Mouse (Mus musculus): ENCODE data around the gene Trim41.
A peak's percentile ranks its signal among the peaks of the same experiment; 100 is the strongest.
"Not testable (repeated sequence)": the region's sequence is repeated elsewhere in the genome, so short reads cannot be mapped to it uniquely, and the experiment has no call there.

Trim41 gene

DNA sequence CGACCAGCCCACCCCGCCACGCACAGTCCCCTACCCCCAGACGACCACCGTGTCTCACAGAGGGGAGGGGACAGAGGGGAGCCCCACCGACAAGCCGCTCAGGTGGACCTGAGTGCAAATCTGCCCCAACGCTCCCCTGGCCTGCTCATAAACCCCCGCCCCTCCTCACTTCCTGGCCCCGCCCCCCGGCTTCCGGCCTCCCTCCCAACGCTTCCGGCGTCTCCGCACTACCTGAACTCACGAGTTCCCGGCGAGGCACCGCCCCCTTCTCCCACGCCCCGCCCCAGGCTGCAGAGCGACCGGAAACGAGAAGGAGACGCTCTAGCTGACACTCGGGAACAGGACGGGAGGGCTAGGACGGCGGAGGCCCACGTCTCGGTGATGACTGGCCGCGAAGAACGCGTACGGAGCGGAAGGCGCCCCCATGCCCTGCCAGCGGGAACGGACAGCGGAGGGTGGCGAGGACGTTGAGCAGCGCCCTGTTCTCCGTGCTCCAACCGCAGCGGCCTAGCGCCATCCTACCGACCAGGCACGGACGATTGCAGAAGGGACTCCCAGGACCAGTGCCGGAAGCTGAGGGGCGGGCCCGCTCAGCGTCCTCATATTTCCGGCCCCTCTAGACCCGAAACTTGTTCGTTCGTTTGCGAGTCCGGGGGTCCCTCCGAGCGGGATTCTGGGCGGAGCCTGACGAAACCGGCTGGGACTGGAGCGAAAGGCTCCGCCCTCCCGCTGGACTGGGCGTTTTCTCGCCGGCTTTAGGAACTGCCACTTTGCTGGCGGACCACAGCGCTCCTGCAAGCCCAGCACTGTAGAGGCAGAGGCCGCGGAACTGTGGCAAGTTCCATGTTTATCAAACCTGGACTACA lies at the start of gene Trim41:
Trim41 (minus strand) TSS at position 554 of the 866 bp plus-strand sequence.
- peak; percentile 100 for DNase-seq

DNA sequence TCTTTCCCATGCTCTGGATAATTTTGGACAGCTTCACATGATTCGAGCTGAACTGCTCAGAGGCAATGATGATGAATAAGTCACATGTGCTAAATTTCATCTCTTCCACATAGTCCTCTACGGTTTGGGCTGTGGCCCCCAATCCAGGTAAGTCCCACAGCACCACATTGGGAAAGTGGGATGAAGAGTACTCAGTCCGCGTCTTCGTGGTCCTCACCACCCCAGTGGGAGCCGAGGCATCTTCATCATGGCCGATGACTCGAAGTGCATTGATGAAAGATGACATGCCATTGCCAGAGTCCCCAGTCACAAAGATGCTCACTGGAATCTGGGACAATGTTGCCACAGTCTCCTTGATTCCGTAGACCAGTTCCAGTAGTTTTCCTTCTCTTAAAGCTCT lies 49.3 kb upstream of the Trim41 start:
- DNase-seq = no peak

DNA sequence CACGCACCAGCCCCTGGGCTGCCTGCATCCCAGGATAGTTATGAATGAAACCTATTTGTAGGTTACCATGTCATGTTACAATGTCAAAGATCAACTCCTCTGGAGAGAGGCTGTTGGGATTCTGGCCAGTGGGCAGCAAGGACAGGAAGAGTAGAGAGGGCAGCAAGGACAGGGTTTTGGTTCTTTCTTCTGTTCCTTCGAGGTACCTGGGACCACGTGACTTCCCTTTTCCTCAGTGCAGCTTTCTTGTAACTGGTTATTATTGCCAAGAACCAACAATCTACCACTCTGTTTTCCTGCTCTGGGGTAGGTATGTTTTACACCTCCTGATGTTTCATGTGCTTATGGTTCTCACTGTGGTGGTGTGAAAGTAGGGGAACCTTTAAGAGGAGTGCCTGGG lies 46.7 kb upstream of the Trim41 start:
- no peak for DNase-seq

DNA sequence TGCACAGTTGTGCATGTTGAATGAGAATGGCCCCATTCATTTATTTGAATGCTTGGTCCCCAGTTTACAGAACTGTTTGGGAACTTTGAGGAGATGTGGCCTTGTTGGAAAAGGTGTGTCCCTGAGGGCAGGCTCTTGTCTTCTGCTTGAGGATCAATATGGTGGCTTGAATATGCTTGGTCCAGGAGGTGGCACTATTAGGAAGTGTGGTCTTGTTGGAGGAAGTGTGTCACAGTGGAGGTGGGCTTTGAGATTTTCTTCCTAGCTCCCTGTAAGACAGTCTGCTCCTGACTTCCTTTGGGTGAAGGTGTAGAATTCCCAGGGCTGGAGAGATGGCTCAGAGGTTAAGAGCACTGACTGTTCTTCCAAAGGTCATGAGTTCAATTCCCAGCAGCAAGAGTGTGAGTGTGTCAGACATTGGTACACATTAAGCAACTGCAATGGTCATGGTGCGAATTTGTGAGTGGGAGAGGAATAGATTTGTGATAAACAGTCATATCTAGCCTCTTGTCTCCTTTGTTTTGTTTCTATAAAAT lies 45.7 kb upstream of the Trim41 start:
- DNase-seq = no peak

DNA sequence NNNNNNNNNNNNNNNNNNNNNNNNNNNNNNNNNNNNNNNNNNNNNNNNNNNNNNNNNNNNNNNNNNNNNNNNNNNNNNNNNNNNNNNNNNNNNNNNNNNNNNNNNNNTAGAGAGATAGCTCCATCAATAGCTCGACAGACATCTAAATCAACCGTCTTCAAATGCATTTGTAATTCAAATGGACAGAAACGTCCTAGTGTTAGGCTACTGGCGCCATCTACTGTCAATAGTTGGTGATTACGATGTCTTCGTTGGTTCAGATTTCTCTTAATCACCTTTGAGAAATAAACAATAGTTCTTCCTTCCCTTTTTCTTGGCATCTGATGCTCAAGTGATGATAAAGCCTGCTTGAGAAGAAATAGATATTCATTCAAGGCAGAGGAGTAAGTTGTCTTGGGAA lies 41.9 kb upstream of the Trim41 start:
- peak; percentile 77 for DNase-seq

DNA sequence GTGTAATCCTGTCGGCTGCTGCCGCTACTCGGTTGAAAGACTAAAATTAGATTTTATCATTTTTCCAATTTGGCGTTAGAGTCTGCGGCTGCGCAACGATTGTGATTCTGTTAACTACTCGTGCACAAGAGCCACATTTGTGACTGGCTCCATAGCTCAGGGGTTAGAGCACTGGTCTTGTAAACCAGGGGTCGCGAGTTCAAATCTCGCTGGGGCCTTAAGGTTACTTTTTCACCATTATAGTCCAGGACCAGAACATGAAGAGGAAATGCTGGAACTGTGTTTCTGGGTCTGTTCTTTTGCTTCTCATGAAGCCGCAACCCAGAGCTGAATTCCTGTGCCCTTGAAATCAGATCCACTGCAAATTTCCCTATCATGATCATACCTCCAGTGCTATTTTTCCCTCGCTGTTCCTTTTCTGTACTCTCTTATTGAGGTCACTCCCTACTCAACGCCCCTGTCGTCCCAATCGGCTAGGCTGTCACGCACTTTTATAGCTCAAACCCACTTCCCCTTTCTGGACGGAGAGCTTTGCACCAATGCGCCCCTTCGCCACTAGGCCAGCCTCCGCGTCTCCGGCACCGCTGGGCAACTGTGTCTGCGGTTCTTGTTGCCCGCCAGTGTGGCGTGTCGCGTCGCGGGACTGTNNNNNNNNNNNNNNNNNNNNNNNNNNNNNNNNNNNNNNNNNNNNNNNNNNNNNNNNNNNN lies 36.5 kb upstream of the Trim41 start:
- DNase-seq = peak; percentile 87

DNA sequence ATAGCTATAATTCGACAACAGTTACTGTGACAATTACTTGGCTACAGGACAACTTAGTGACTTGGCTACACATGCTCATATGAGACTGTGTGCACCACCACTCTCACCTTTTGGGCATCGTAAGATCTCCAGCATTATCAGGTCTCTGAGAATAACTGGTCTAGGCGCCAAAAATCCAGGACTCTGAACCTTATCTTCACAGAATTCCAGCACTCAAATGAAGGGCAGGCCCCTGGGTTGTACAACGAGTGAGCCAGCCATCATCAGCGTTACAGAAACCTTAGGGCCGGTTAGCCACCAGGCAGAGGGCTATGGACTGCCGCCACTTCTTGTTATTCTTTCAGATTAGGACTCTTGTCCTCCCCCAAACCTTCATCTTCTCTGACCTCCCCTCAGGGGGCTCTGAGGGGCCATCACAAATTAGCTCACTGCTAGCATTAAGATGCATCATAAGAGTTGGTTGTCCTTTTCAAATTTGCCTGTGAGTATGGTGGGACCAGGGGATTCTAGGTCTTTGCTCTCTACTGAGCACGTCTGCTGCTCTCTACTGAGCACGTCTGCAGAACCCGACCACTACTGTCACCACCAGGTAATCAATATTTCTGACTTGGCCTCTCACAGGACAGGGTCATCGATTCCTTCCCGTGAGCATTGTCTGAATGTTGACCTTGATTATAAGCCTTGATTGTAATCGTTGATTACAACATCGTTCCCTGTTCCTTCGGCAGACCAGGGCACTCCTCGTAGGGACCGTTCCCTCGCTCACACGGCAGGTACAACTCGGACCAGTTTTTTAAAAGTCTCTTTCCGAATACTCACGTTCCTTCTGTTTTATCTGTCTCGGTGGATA lies 35.7 kb upstream of the Trim41 start:
- no peak for DNase-seq

DNA sequence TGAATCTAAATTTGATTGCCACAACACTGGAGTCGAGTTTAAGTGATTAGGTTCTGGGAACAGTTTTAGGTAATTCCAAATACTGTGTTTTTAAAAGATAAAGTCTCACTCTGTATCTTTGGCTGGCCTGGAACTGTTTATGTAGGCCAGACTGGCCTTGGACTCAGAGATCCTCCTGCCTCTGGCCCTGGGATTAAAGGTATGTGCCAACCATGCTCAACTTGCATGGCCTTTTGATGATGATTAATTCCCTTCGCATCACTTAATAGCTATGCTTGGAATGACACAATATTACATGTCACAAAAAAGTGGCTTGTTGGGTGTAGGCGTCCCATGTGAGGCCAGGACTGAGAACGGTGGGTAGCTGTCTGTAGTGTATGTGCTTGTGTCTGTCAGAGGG lies 35.0 kb upstream of the Trim41 start:
- no peak for DNase-seq

DNA sequence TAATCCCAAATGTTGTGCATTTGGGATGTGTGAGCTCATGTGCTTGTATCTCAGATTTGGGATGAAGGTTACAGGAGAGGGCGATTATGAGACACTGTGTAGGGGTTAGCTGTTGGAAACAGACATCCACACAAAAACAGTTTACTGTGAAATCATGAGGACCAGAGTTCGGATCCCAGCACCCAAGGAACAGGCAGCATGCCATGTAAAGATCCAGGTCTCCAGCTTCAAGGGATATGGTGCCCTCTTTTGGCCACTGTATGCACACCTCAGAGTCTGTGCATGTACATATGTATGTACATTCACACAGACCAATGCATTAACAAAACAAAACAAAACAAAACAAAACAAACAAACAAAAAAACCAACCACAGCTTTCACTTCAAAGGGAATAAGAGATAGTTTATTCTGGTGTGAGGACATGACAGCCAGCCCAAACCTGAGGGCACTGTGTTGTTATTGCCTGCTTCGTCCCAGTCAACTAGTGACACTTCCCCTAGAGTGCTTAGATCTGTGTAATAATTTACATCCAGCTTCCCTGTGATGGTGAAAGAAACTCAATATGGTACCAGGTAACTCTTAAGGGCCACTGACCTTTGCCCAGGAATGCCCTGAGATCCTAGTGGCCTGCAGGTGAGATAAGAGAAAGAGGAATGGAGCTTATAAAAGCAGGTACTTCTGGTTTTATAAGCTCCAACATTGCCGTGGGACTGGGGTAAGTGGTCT lies 34.3 kb upstream of the Trim41 start:
- no peak for DNase-seq

DNA sequence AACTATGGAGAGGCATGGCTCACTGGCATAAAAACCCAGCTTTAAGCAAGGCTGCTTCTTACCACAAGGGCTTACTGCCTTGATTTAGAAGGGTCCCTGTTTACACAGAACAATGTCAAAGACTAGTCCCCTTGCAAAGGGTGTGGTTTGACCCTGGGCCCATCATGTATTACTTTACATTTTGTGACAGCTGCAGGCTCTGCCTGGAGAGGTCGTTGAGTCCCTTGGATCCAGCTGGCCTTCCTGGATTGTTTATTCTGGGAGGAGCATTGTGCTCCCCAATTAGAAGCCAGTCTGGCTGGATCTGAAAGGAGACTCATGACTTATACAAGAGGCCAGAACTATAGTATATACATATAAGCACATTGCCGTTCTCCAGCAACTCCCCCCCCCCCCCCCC lies 33.1 kb upstream of the Trim41 start:
- no peak for DNase-seq

DNA sequence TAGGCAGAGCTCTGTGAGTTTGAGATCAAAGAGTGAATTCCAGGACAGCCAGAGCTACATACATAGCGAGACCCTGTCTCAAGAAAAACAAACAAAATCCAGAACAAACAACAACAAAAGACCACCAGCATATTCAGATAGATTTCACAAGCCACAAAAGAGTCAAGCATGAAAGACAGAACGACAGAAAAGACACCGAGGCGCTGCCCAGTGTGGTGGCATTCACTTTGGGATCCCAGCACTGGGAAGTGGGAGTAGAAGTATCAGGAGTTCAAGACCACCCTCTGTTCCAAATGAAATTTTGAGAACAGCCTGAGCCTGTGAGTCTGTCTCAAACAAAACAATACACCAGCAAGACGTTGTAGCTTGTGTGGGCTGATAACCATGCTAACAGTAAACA lies 29.7 kb upstream of the Trim41 start:
- DNase-seq = no peak

DNA sequence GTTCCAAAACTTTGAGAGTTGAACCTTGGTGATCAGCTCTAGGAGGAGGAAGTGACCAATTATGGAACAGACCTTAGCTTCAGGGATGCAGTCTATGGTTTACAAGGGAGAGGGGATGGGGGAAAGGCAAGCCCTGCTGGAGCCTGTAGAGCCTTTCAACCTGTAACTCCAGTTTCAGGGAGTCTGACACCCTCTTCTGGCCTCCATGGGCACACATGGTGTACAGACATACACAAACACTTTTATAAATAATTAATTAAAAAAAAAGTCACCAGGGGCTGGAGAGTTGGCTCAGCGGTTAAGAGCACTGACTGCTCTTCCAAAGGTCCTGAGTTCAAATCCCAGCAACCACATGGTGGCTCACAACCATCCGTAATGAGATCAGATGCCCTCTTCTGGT lies 29.2 kb upstream of the Trim41 start:
- not testable (repeated sequence) for DNase-seq

DNA sequence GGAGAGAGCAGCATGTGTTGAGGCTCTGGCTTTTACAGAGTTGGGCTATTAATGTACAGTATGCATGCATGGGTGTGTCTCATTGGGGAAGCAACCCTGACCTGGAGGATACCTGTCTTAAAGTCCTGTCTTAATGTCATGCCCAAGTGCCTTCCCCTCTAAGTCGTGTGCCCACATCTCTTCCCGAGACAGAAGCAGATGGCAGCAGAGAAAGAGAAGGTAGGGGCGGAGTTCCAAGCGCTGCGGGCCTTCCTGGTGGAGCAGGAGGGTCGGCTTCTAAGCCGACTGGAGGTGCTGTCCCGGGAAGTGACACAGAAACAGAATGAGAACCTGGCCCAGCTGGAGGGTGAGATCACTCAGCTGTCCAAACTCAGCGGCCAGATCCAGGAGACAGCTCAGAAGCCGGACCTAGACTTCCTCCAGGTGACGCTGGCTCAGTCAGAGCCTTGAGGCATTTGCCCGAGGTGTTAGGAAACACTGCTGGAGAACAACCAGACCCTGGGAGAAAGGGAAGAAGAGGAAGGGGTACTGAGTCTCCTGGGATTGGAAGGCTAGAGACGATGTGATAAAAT lies 28.2 kb upstream of the Trim41 start:
- DNase-seq = no peak

DNA sequence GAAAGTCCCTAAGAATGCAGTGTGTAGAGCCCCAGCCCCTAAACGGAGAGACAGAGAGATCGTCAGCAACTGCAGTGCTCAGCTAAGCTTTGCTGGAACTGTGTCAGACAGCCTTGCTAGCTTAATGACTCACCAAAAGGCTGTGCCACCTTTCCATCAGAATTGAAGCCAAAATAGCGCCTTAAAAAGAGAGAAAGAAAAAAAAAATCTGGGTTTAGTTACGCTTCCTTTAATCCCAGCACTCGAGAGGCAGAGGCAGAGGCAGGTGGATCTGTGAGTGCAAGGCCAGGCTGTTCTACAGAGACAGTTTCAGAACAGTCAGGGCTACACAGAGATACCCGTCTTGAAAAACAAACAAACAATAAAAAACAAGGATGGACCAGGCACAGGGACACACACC lies 27.2 kb upstream of the Trim41 start:
- no peak for DNase-seq

DNA sequence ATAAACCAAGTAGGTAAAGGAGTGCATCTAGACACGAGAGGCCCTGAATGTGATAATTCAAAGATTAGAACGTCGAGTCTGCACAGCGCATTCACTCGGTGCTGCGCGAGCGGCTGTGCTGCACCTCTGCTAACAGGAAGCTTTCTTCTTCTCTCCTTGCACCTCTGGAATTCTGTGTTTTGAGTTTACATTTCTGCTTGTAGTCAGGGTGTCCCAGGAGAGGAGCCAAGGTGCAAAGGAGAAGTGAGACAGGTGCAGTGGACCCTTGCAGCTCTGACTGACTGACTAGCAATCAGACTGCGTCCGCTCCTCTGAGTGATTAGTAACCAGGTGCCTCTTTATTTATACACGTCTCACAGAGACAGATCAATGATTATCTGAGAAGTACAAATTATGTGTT lies 26.0 kb upstream of the Trim41 start:
- DNase-seq = no peak

DNA sequence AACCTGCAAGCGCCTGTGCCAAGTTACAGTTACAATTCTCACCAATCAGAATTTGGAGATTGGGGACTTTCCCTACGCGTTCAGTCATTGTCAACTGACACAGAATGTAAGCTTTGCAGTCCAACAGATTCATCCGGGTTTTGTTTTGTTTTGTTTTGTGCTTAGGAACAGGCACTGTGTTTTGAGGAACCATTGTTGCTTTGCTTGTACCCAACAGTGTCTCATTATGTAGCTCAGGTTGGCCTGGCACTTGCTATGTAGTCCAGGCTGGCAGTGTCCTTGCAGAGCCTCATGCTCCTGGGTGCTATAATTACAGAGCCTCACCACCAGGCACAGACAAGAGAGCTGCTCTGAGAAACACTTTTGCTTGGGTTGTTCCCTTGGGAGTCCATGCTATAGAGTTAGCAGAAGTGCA lies 25.2 kb upstream of the Trim41 start:
- peak; percentile 20 for DNase-seq

DNA sequence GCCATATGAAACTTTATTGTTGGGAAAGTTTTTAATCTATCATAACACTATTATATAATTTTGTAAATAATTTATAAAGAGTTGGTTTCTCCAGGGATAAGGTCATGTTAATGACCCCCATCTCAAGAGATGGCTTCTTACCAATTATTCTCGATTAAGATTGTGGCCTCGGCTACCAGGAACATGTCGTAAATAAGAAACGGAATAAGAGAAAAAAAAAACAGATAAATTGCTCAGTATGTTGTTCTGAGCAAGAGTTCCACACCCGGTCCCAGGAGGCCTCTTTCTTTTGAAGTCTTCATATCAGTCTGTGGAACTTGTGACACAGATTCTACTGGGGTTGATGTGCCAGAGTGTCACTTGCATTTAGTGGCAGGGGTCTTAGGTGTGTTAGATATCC lies 24.1 kb upstream of the Trim41 start:
- no peak for DNase-seq

DNA sequence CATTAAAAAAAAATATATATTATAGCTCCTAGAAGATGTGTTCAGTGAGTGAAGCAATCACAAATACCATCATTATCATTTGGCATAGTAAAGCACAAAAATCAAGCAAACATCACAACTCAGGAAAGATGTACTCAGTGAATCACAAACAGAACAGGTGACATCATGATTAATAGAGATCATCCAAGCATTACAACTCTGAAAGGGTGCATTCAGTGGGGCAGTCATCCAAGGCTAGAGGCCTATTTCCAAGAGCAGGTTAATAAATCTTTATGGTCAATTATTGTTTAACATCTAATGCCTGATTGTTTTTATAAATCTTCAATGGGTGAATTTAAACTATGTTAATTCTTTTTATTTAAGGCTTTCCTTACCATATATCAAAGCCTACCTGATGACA lies 23.7 kb upstream of the Trim41 start:
- DNase-seq = no peak

DNA sequence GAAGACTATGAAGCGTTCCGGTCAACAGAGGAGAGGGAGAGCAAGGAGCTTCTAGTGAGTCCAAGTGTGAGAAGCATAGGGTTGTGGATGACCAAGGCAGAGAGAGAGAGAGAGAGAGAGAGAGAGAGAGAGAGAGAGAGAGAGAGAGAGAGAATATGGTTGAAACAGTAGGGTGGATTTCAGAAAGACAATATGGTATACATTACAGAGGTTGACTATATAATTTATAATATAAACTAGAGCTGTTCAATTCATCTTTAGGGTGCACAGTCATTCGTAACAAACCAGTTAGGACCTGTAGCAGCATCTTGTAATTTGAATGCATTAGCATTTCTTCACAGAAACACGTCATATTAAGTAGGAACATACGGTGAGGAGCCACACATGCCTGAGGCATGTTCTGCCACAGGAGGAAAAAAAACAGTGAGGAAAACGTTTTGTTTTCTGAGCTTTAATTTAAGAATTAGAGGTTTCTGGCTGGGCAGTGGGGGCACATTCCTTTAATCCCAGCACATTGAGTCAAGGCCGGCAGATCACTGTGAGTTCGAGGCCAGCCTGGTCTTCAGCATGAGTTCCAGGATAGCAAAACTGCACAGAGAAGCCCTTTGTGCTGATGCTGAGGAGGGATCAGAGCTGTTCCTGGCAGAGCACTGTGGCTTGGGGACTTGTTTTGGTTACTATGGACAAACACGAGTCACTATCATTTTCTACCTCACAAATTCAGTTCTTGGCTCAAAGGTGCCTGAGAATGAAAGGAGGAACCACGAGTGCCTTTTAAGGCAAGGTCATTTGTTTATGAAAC lies 21.9 kb upstream of the Trim41 start:
- no peak for DNase-seq

DNA sequence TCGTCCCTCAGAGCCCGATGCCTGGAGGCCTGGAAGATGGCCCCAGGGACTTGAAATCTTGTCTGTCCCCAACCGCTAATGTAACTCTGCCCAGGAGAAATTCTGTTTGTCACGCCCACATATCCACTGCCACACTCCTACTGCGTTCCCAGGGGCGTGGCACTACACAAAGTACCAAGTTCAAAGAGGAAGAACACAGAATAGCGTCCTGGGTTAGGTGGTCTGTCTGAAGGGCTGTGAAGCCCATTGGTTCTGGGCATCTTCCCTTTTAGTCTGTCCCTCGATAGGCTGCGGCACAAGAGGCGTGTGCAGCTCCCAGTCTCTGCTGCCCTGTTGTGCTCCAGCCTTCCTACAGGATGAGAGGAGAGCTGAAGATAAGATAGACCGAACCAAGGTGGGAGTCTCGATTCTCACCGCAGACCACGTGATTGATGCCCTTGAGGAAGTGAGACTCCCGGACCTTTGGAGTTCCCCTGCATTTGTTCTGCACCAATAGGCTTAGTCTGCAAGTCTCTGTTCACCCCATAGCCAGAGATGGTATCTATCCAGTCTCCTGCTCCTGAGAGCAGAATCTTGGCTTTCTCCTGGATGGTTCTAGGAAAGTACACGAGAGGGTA lies 21.1 kb upstream of the Trim41 start:
- DNase-seq = peak; percentile 56
